Mouse (Mus musculus) ES-E14 (cell line): ENCODE data around the gene Ccdc126. TPM values are rescaled to one million over a fixed set of nuclear protein-coding genes. Genes with fewer than 3 reads are reported as not detected.

Source experiments
- DNase-seq: peaks from one replicate; pipeline ENCODE4 v3.0.0-alpha.2; 2013; ENCODE audit warnings: low read depth, low spot score
- H3K27ac ChIP-seq: 2 replicates; pipeline ENCODE4 v1.5.1; 2012; ENCODE audit warnings: low read depth, mild to moderate bottlenecking, low read length, moderate library complexity, mixed read lengths; ENCODE audit not compliant: poor library complexity, insufficient read depth, severe bottlenecking
- H3K36me3 ChIP-seq: 2 replicates; pipeline ENCODE4 v1.6.1; 2012; ENCODE audit warnings: mild to moderate bottlenecking, low read length, moderate library complexity, mixed read lengths; ENCODE audit not compliant: control insufficient read depth, poor library complexity, insufficient read depth, severe bottlenecking
- H3K4me1 ChIP-seq, 2 experiments: fragments of 150-350 bp in 1 of 2; sonication (generic) in 1 of 2; 2 replicates each; pipeline ENCODE4 v1.6.1; 2012; ENCODE audit warnings: low read length in 2 of 2, mild to moderate bottlenecking in 1 of 2, mixed read lengths in 1 of 2; ENCODE audit not compliant: control insufficient read depth in 2 of 2, insufficient read depth in 2 of 2, poor library complexity in 1 of 2
- H3K4me3 ChIP-seq, 2 experiments: fragments of 150-350 bp in 1 of 2; sonication (generic) in 1 of 2; 2 replicates each; pipeline ENCODE4 v1.5.1; 2012; ENCODE audit warnings: low read length in 2 of 2, low read depth in 1 of 2, mild to moderate bottlenecking in 1 of 2, mixed read lengths in 1 of 2; ENCODE audit not compliant: insufficient read depth in 1 of 2, poor library complexity in 1 of 2, severe bottlenecking in 1 of 2
- H3K9ac ChIP-seq: 2 replicates; pipeline ENCODE4 v1.6.1; 2012; ENCODE audit warnings: low read depth, mild to moderate bottlenecking, low read length, mixed read lengths; ENCODE audit not compliant: poor library complexity, insufficient read depth, severe bottlenecking
- H3K9me3 ChIP-seq: fragments of 150-350 bp; sonication (generic); 2 replicates; pipeline ENCODE4 v1.6.1; 2012; ENCODE audit warnings: low read depth, mild to moderate bottlenecking, low read length; ENCODE audit not compliant: control insufficient read depth, insufficient read depth
- CHD2 ChIP-seq: IDR thresholded peaks from 2 replicates; pipeline ENCODE4 v1.6.1; 2014; ENCODE audit warnings: mild to moderate bottlenecking, low read depth, low read length, inconsistent platforms
- HCFC1 ChIP-seq: IDR thresholded peaks from 2 replicates; pipeline ENCODE4 v1.6.1; 2012; ENCODE audit warnings: low read length, inconsistent platforms, borderline replicate concordance; ENCODE audit not compliant: insufficient read depth
- MAFK ChIP-seq: IDR thresholded peaks from 2 replicates; pipeline ENCODE4 v1.6.1; 2014; ENCODE audit warnings: mild to moderate bottlenecking, low read depth, low read length, inconsistent platforms; ENCODE audit not compliant: insufficient read depth
- ZC3H11A ChIP-seq: IDR thresholded peaks from 2 replicates; pipeline ENCODE4 v1.6.1; 2012; ENCODE audit warnings: low read depth, mild to moderate bottlenecking, inconsistent platforms, low read length, borderline replicate concordance
- ZNF384 ChIP-seq: IDR thresholded peaks from 2 replicates; pipeline ENCODE4 v1.6.1; 2012; ENCODE audit warnings: low read depth, low read length, inconsistent platforms
- in situ Hi-C, 2 experiments: fragments of 600-800 bp; cut with MboI; formaldehyde crosslinking; loops; one replicate each; pipeline ENCODE4 v1.15.1; 2025; ENCODE audit warnings: low sequenced_read_pairs in 2 of 2, inconsistent platforms in 1 of 2; ENCODE audit not compliant: unreplicated experiment in 2 of 2
- total RNA-seq: library from RNA; depleted of rRNA; stranded (reverse); fragments of 300-350 nt; gene quantifications from 2 replicates; pipeline ENCODE4 v1.2.3, GENCODE M21; 2012

Ccdc126 gene
- total RNA-seq, 1 experiment, result 8.4 TPM

GRCm38 (mm10) chr6:49322986-49323385 lies 3.9 kb downstream of the Ccdc126 start:
- TF ChIP-seq CHD2 (no peak), ZNF384 (no peak), MAFK (no peak), ZC3H11A (no peak), HCFC1 (no peak)
- H3K4me3 ChIP-seq, result no peak overlapping the region
- peaks cover 2 to 6% of the 10 kb centered on the region in 2 experiments; a peak in 1 of 4 replicates for H3K4me1 ChIP-seq
- no peak for DNase-seq
- H3K9me3 ChIP-seq, result no peaks in the 10 kb centered on the region
- H3K27ac ChIP-seq, result no peak overlapping the region
- H3K36me3 ChIP-seq, result no peaks in the 10 kb centered on the region
- in situ Hi-C loops, result no loop called here
- no peak overlapping the region for H3K9ac ChIP-seq

GRCm38 (mm10) chr6:49324528-49324927 lies 5.5 kb downstream of the Ccdc126 start:
- H3K9ac ChIP-seq, result no peak overlapping the region
- H3K27ac ChIP-seq, result no peak overlapping the region
- in situ Hi-C loops, result no loop called here
- H3K9me3 ChIP-seq, result no peaks in the 10 kb centered on the region
- peaks cover 2 to 6% of the 10 kb centered on the region in 2 experiments; a peak in 1 of 4 replicates for H3K4me1 ChIP-seq
- H3K4me3 ChIP-seq, result no peak overlapping the region
- H3K36me3 ChIP-seq, result no peaks in the 10 kb centered on the region
- TF ChIP-seq MAFK, result no peak
- peak; percentile 73 for TF ChIP-seq CHD2
- no peak for TF ChIP-seq ZC3H11A
- no peak for DNase-seq

GRCm38 (mm10) chr6:49325294-49325693 lies 6.2 kb downstream of the Ccdc126 start:
- Histone ChIP-seq H3K9ac (no peak overlapping the region), H3K4me1 (peaks cover 2 to 3% of the 10 kb centered on the region in 2 experiments; a peak in 1 of 4 replicates), H3K36me3 (no peaks in the 10 kb centered on the region), H3K27ac (no peak overlapping the region), H3K4me3 (no peak overlapping the region), H3K9me3 (no peaks in the 10 kb centered on the region)
- TF ChIP-seq ZC3H11A, result no peak
- TF ChIP-seq CHD2, result no peak
- no peak for TF ChIP-seq ZNF384
- TF ChIP-seq HCFC1, result no peak
- no peak for TF ChIP-seq MAFK
- DNase-seq, result no peak
- in situ Hi-C loops, result no loop called here

- in situ Hi-C loops, result no loop called here
- peaks cover 0 to 7% of the 10 kb centered on the region in 2 experiments; a peak in 2 of 4 replicates for H3K4me1 ChIP-seq
- H3K9ac ChIP-seq, result no peak overlapping the region
- DNase-seq, result no peak
- no peaks in the 10 kb centered on the region for H3K36me3 ChIP-seq
- TF ChIP-seq MAFK, result no peak
- no peaks in the 10 kb centered on the region for H3K9me3 ChIP-seq
- no peak overlapping the region for H3K27ac ChIP-seq
- H3K4me3 ChIP-seq, result no peak overlapping the region
Observed at GRCm38 (mm10) chr6:49326846-49327245, 7.8 kb downstream of the Ccdc126 start.

GRCm38 (mm10) chr6:49331369-49332059 lies 12.4 kb downstream of the Ccdc126 start:
- in situ Hi-C loops, result no loop called here
- no peak for TF ChIP-seq CHD2
- no peak for TF ChIP-seq ZNF384
- no peak for TF ChIP-seq MAFK

More at GRCm38 (mm10) chr6:49331369-49332059, 12.4 kb downstream of the Ccdc126 start:
- H3K9ac ChIP-seq, result no peak overlapping the region
- H3K4me3 ChIP-seq, result no peak overlapping the region
- no peak for DNase-seq
- H3K9me3 ChIP-seq, result no peaks in the 10 kb centered on the region
- H3K27ac ChIP-seq, result no peak overlapping the region
- no peaks in the 10 kb centered on the region for H3K36me3 ChIP-seq
- H3K4me1 ChIP-seq, result peaks cover 0 to 4% of the 10 kb centered on the region in 2 experiments; a peak in 2 of 4 replicates
